Mouse (Mus musculus) bone marrow, adult 2 months (tissue): ENCODE data around the gene Miox.

ENCODE experiments used
- CTCF ChIP-seq: fragments of 200-500 bp; IDR thresholded peaks from 2 replicates; pipeline ENCODE4 v1.5.1; 2011; ENCODE audit warnings: low read length, control low read depth; ENCODE audit not compliant: control insufficient read depth, insufficient read depth
- POLR2A ChIP-seq: fragments of 200-500 bp; IDR thresholded peaks from 2 replicates; pipeline ENCODE4 v1.6.1; 2011; ENCODE audit warnings: low read depth, mild to moderate bottlenecking, control low read depth, low read length, borderline replicate concordance; ENCODE audit not compliant: control insufficient read depth

DNA sequence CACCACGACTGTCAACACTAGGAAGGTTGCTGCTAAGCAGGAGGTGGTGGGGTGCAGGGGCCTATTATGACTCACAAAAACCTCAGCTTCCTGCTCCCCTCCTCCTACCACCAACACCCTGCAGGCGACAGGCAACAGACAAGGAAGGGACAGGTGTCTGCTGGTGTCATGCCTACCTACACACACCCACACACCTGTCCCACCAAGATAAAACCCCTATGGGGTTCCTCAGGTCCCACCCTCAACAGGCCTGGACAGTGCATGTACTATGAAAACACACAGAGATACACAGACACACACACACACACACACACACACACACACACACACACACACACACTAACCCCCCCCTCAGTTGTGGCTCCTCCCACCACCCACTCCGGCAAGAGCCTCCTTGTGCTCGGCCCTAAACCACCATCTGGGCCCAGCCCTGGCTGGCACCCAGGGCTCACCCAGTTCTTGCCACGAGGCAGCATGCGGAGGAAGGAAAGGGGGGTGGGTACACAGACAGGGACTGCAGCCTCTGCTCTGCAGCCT, 24.2 kb upstream of the Miox start:
- TF ChIP-seq POLR2A (no peak), CTCF (no peak)
